Mouse (Mus musculus): ENCODE measurements at regions not wholly inside any gene's neighbourhood (a gene's known extent, or its start where the extent isn't known, plus 50 kb on each side); places are given as distances from the start of the nearest gene placed in this dataset.

GRCm38 (mm10) chr10:16713143-16713542, 1009.9 kb upstream of the Cited2 start:
- no peak for DNase-seq
- intact Hi-C loops (cut with DNase I): no loop called here

GRCm38 (mm10) chr10:16714065-16714464, 1009.0 kb upstream of the Cited2 start:
- intact Hi-C loops (cut with DNase I): no loop called here
- DNase-seq: no peak

- DNase-seq: no peak
- intact Hi-C loops (cut with DNase I): no loop called here
Measured at GRCm38 (mm10) chr10:16714526-16714925, 1008.5 kb upstream of the Cited2 start.

- intact Hi-C loops (cut with DNase I): no loop called here
- DNase-seq: no peak
Measured at GRCm38 (mm10) chr10:16742246-16742645, 980.8 kb upstream of the Cited2 start.

GRCm38 (mm10) chr10:16751546-16751945, 971.5 kb upstream of the Cited2 start:
- DNase-seq: no peak
- intact Hi-C loops (cut with DNase I): no loop called here

GRCm38 (mm10) chr10:16789641-16790243, 933.3 kb upstream of the Cited2 start:
- peak; percentile 15 to 35 for DNase-seq
- intact Hi-C loops (cut with DNase I): loop anchor here (10.0 kb wide), 1 partner anchor 935 kb away; the partner anchor contains the start of gene Cited2

GRCm38 (mm10) chr10:16803978-16804377, 919.0 kb upstream of the Cited2 start:
- intact Hi-C loops (cut with DNase I): no loop called here

GRCm38 (mm10) chr10:16810716-16811115, 912.3 kb upstream of the Cited2 start:
- intact Hi-C loops (cut with DNase I): no loop called here
- DNase-seq: no peak

More at GRCm38 (mm10) chr10:16803978-16804377, 919.0 kb upstream of the Cited2 start:
- DNase-seq: no peak

- no peak for DNase-seq
- intact Hi-C loops (cut with DNase I): no loop called here
Measured at GRCm38 (mm10) chr10:16814013-16814412, 909.0 kb upstream of the Cited2 start.

- intact Hi-C loops (cut with DNase I): no loop called here
- DNase-seq: no peak
Measured at GRCm38 (mm10) chr10:16861534-16861933, 861.5 kb upstream of the Cited2 start.

GRCm38 (mm10) chr10:16866914-16867313, 856.1 kb upstream of the Cited2 start:
- intact Hi-C loops (cut with DNase I): no loop called here
- no peak for DNase-seq

GRCm38 (mm10) chr10:16874131-16874530, 848.9 kb upstream of the Cited2 start:
- DNase-seq: no peak
- intact Hi-C loops (cut with DNase I): no loop called here

GRCm38 (mm10) chr10:16878197-16878596, 844.8 kb upstream of the Cited2 start:
- intact Hi-C loops (cut with DNase I): no loop called here

GRCm38 (mm10) chr10:16893316-16893715, 829.7 kb upstream of the Cited2 start:
- no peak for DNase-seq
- intact Hi-C loops (cut with DNase I): no loop called here

More at GRCm38 (mm10) chr10:16878197-16878596, 844.8 kb upstream of the Cited2 start:
- DNase-seq: no peak

GRCm38 (mm10) chr10:16895332-16895731, 827.7 kb upstream of the Cited2 start:
- intact Hi-C loops (cut with DNase I): no loop called here
- DNase-seq: no peak

- DNase-seq: no peak
- intact Hi-C loops (cut with DNase I): no loop called here
Measured at GRCm38 (mm10) chr10:16922888-16923287, 800.1 kb upstream of the Cited2 start.

- intact Hi-C loops (cut with DNase I): no loop called here
- no peak for DNase-seq
Measured at GRCm38 (mm10) chr10:16923851-16924250, 799.2 kb upstream of the Cited2 start.

GRCm38 (mm10) chr10:16937705-16938104, 785.3 kb upstream of the Cited2 start:
- DNase-seq: no peak
- intact Hi-C loops (cut with DNase I): no loop called here

GRCm38 (mm10) chr10:16951636-16952035, 771.4 kb upstream of the Cited2 start:
- intact Hi-C loops (cut with DNase I): no loop called here

GRCm38 (mm10) chr10:16960971-16961370, 762.0 kb upstream of the Cited2 start:
- intact Hi-C loops (cut with DNase I): no loop called here

More at GRCm38 (mm10) chr10:16951636-16952035, 771.4 kb upstream of the Cited2 start:
- DNase-seq: no peak

GRCm38 (mm10) chr10:16962463-16962862, 760.6 kb upstream of the Cited2 start:
- intact Hi-C loops (cut with DNase I): no loop called here
- DNase-seq: no peak

More at GRCm38 (mm10) chr10:16960971-16961370, 762.0 kb upstream of the Cited2 start:
- no peak for DNase-seq

- no peak for DNase-seq
- intact Hi-C loops (cut with DNase I): no loop called here
Measured at GRCm38 (mm10) chr10:16978770-16979169, 744.2 kb upstream of the Cited2 start.
